Mouse (Mus musculus): Measurements from ENCODE around the gene Pfkfb3. TPM values are rescaled to one million over a fixed set of nuclear protein-coding genes. Genes with fewer than 3 reads are reported as not detected.

Pfkfb3 gene
- polyA plus RNA-seq, 1 experiment from 2014 or later: 9.4 TPM

GRCm38 (mm10) chr2:11513057-11513967 lies 40.6 kb downstream of the Pfkfb3 start:
- no peaks in the 10 kb centered on the region for H3K4me1 ChIP-seq (replicated peaks; ENCODE audit: insufficient read depth, low read length)
- no peak overlapping the region for H3K4me3 ChIP-seq (replicated peaks; ENCODE audit: low read depth, low read length)
- H3K27me3 ChIP-seq (ENCODE audit: insufficient read depth, low read length): no peaks in the 10 kb centered on the region
- no peaks in the 10 kb centered on the region for H3K36me3 ChIP-seq (ENCODE audit: insufficient read depth, low read length)
- no peaks in the 10 kb centered on the region for H3K9me3 ChIP-seq (replicated peaks; ENCODE audit: low read length)
- H3K4me2 ChIP-seq (ENCODE audit: low read length): no peak overlapping the region
- TF ChIP-seq CTCF (IDR thresholded peaks at IDR 0.05; ENCODE audit: low read depth): no peak
- peak; percentile 38 for DNase-seq (ENCODE audit: low spot score)
- H3K27ac ChIP-seq: no peak overlapping the region
- ATAC-seq (replicated peaks; ENCODE audit: low FRiP score, low read depth): 0 out of 2 replicates have a peak, but pooled peaks have one; percentile 49
- no peak overlapping the region for H3K9ac ChIP-seq (ENCODE audit: low read depth, low read length)
- WGBS: 61% methylated on average over 18 of the region's 18 CpGs

GRCm38 (mm10) chr2:11512127-11512526 lies 41.8 kb downstream of the Pfkfb3 start:
- Histone ChIP-seq H3K4me3 (replicated peaks; ENCODE audit: low read depth, low read length) (no peak overlapping the region), H3K27me3 (ENCODE audit: insufficient read depth, low read length) (no peaks in the 10 kb centered on the region), H3K27ac (no peak overlapping the region), H3K36me3 (ENCODE audit: insufficient read depth, low read length) (no peaks in the 10 kb centered on the region), H3K4me1 (replicated peaks; ENCODE audit: insufficient read depth, low read length) (no peaks in the 10 kb centered on the region), H3K9me3 (replicated peaks; ENCODE audit: low read length) (no peaks in the 10 kb centered on the region), H3K9ac (ENCODE audit: low read depth, low read length) (no peak overlapping the region), H3K4me2 (ENCODE audit: low read length) (no peak overlapping the region)
- TF ChIP-seq CTCF (IDR thresholded peaks at IDR 0.05; ENCODE audit: low read depth): no peak
- DNase-seq (ENCODE audit: low spot score): no peak
- ATAC-seq (replicated peaks; ENCODE audit: low FRiP score, low read depth): no peak
- 87% methylated on average over 1 of the region's 1 CpGs for WGBS

GRCm38 (mm10) chr2:11503736-11504135 lies 50.1 kb downstream of the Pfkfb3 start:
- Histone ChIP-seq H3K4me3 (replicated peaks; ENCODE audit: low read depth, low read length) (peak overlapping the region; percentile 57), H3K4me1 (replicated peaks; ENCODE audit: insufficient read depth, low read length) (no peaks in the 10 kb centered on the region; the same call in none of the 2 replicates), H3K9ac (ENCODE audit: low read depth, low read length) (no peak overlapping the region), H3K27me3 (ENCODE audit: insufficient read depth, low read length) (no peaks in the 10 kb centered on the region), H3K27ac (no peak overlapping the region), H3K4me2 (ENCODE audit: low read length) (peak overlapping the region; percentile 93), H3K9me3 (replicated peaks; ENCODE audit: low read length) (no peaks in the 10 kb centered on the region), H3K36me3 (ENCODE audit: insufficient read depth, low read length) (no peaks in the 10 kb centered on the region)
- ATAC-seq (replicated peaks; ENCODE audit: low FRiP score, low read depth): no peak
- 34% methylated on average over 7 of the region's 7 CpGs for WGBS
- no peak for DNase-seq (ENCODE audit: low spot score)
- no peak for TF ChIP-seq CTCF (IDR thresholded peaks at IDR 0.05; ENCODE audit: low read depth)

GRCm38 (mm10) chr2:11502901-11503431 lies 50.9 kb downstream of the Pfkfb3 start:
- Histone ChIP-seq H3K4me1 (replicated peaks; ENCODE audit: insufficient read depth, low read length) (no peaks in the 10 kb centered on the region; the same call in none of the 2 replicates), H3K27me3 (ENCODE audit: insufficient read depth, low read length) (no peaks in the 10 kb centered on the region), H3K27ac (peak overlapping the region; percentile 38), H3K4me3 (replicated peaks; ENCODE audit: low read depth, low read length) (peak overlapping the region; percentile 57), H3K36me3 (ENCODE audit: insufficient read depth, low read length) (no peaks in the 10 kb centered on the region), H3K9ac (ENCODE audit: low read depth, low read length) (peak overlapping the region; percentile 48), H3K4me2 (ENCODE audit: low read length) (peak overlapping the region; percentile 93), H3K9me3 (replicated peaks; ENCODE audit: low read length) (no peaks in the 10 kb centered on the region)
- ATAC-seq (replicated peaks; ENCODE audit: low FRiP score, low read depth): peak; percentile 40
- WGBS: under 1% methylated on average over 39 of the region's 39 CpGs
- TF ChIP-seq CTCF (IDR thresholded peaks at IDR 0.05; ENCODE audit: low read depth): no peak
- peak; percentile 74 for DNase-seq (ENCODE audit: low spot score)

- Histone ChIP-seq H3K9me3 (replicated peaks; ENCODE audit: low read length) (no peaks in the 10 kb centered on the region), H3K4me3 (replicated peaks; ENCODE audit: low read depth, low read length) (peak overlapping the region; percentile 57), H3K4me2 (ENCODE audit: low read length) (peak overlapping the region; percentile 93), H3K4me1 (replicated peaks; ENCODE audit: insufficient read depth, low read length) (no peaks in the 10 kb centered on the region; the same call in none of the 2 replicates), H3K27me3 (ENCODE audit: insufficient read depth, low read length) (no peaks in the 10 kb centered on the region), H3K9ac (ENCODE audit: low read depth, low read length) (peak overlapping the region; percentile 72; the same call in 1 of the 2 replicates), H3K27ac (peak overlapping the region; percentile 89; the same call in 1 of the 2 replicates), H3K36me3 (ENCODE audit: insufficient read depth, low read length) (no peaks in the 10 kb centered on the region)
- ATAC-seq (replicated peaks; ENCODE audit: low FRiP score, low read depth): peak; percentile 19
- DNase-seq (ENCODE audit: low spot score): no peak
- TF ChIP-seq CTCF (IDR thresholded peaks at IDR 0.05; ENCODE audit: low read depth): no peak
- under 1% methylated on average over 15 of the region's 15 CpGs for WGBS
Observed at GRCm38 (mm10) chr2:11502255-11502765, 51.6 kb downstream of the Pfkfb3 start.

All from kidney, postnatal 0 days (tissue).